Mouse (Mus musculus): ENCODE results near the gene Hist1h2an.
"Not testable (repeated sequence)": the region's sequence is repeated elsewhere in the genome, so short reads cannot be mapped to it uniquely, and the experiment has no call there.

The Hist1h2an gene

GRCm38 (mm10) chr13:21786899-21787629 is at the start of gene Hist1h2an, which contains the start of gene Hist1h2bp:
TSS of gene Hist1h2an (minus strand) at chr13:21787218.
TSS of gene Hist1h2bp (plus strand) at chr13:21787461.
- DNase-seq: peak; percentile 98

GRCm38 (mm10) chr13:21833461-21833860 is 46.4 kb upstream of the Hist1h2an start, which contains the start of the genes Hist1h2ap and Hist1h2br:
TSS of gene Hist1h2ap (minus strand) at chr13:21833507.
TSS of gene Hist1h2br (plus strand) at chr13:21833743.
- DNase-seq: not testable (repeated sequence)

- DNase-seq: peak; percentile 47
Measured at GRCm38 (mm10) chr13:21831418-21832394, 44.7 kb upstream of the Hist1h2an start, which contains the start of gene Hist1h4n. TSS of gene Hist1h4n (minus strand) at chr13:21832196.

GRCm38 (mm10) chr13:21830344-21830743 is 43.3 kb upstream of the Hist1h2an start:
- no peak for DNase-seq

- no peak for DNase-seq
Measured at GRCm38 (mm10) chr13:21828511-21828910, 41.5 kb upstream of the Hist1h2an start.

GRCm38 (mm10) chr13:21820082-21820890 is 33.3 kb upstream of the Hist1h2an start:
- not testable (repeated sequence) for DNase-seq

- DNase-seq: not testable (repeated sequence)
Measured at GRCm38 (mm10) chr13:21812092-21812491, 25.1 kb upstream of the Hist1h2an start.

- DNase-seq: peak; percentile 38
Measured at GRCm38 (mm10) chr13:21811539-21811938, 24.5 kb upstream of the Hist1h2an start, which contains the start of gene Hist1h4m. TSS of gene Hist1h4m (plus strand) at chr13:21811746.

GRCm38 (mm10) chr13:21811074-21811473 is 24.1 kb upstream of the Hist1h2an start:
- DNase-seq: not testable (repeated sequence)

- not testable (repeated sequence) for DNase-seq
Measured at GRCm38 (mm10) chr13:21810073-21810472, 23.1 kb upstream of the Hist1h2an start, which contains the start of the genes Hist1h2bq and Hist1h2ao. TSS of gene Hist1h2bq (minus strand) at chr13:21810197. TSS of gene Hist1h2ao (plus strand) at chr13:21810465.

- DNase-seq: not testable (repeated sequence)
Measured at GRCm38 (mm10) chr13:21803058-21803457, 16.0 kb upstream of the Hist1h2an start.

- DNase-seq: not testable (repeated sequence)
Measured at GRCm38 (mm10) chr13:21797163-21797562, 10.1 kb upstream of the Hist1h2an start.

- DNase-seq: no peak
Measured at GRCm38 (mm10) chr13:21795584-21795983, 8.6 kb upstream of the Hist1h2an start.

- no peak for DNase-seq
Measured at GRCm38 (mm10) chr13:21790601-21791283, 3.7 kb upstream of the Hist1h2an start.

GRCm38 (mm10) chr13:21789925-21790324 is 2.9 kb upstream of the Hist1h2an start:
- DNase-seq: no peak

- peak; percentile 46 for DNase-seq
Measured at GRCm38 (mm10) chr13:21787760-21788593, 959 bp upstream of the Hist1h2an start.

GRCm38 (mm10) chr13:21786189-21786898 is 674 bp downstream of the Hist1h2an start:
- DNase-seq: peak; percentile 34

GRCm38 (mm10) chr13:21784311-21784710 is 2.7 kb downstream of the Hist1h2an start:
- DNase-seq: no peak

- DNase-seq: peak; percentile 62
Measured at GRCm38 (mm10) chr13:21783734-21784161, 3.3 kb downstream of the Hist1h2an start.

- peak; percentile 92 for DNase-seq
Measured at GRCm38 (mm10) chr13:21783255-21783617, 3.8 kb downstream of the Hist1h2an start, which contains the start of gene Hist1h3i. TSS of gene Hist1h3i (minus strand) at chr13:21783370.
